Mouse (Mus musculus): ENCODE measurements around the gene Kif3c. TPM values are rescaled to one million over a fixed set of nuclear protein-coding genes. Genes with fewer than 3 reads are reported as not detected.

Kif3c gene
- polyA plus RNA-seq, 1 experiment = 1.0 TPM

- H3K4me3 ChIP-seq (ENCODE audit: control insufficient read depth, low read depth, low read length) = no peak overlapping the region
- no peak for TF ChIP-seq CTCF (IDR thresholded peaks at IDR 0.05; ENCODE audit: control insufficient read depth, insufficient read depth, insufficient replicate concordance, low read depth, low read length)
- TF ChIP-seq POLR2A (IDR thresholded peaks at IDR 0.05; ENCODE audit: control insufficient read depth, low read depth, low read length) = no peak
- H3K27me3 ChIP-seq (ENCODE audit: control insufficient read depth, insufficient read depth, low read length) = no peaks in the 10 kb centered on the region
- H3K27ac ChIP-seq (ENCODE audit: control insufficient read depth, insufficient read depth, low read depth, low read length) = no peak overlapping the region
- 0 out of 2 replicates have a peak, but pooled peaks cover under 1% of the 10 kb centered on the region for H3K4me1 ChIP-seq (ENCODE audit: control insufficient read depth, insufficient read depth, low read length)
- no peaks in the 10 kb centered on the region for H3K36me3 ChIP-seq (ENCODE audit: control insufficient read depth, insufficient read depth, low read length)
Measured at GRCm38 (mm10) chr12:3338931-3339330, 26.0 kb upstream of the Kif3c start.

DNA sequence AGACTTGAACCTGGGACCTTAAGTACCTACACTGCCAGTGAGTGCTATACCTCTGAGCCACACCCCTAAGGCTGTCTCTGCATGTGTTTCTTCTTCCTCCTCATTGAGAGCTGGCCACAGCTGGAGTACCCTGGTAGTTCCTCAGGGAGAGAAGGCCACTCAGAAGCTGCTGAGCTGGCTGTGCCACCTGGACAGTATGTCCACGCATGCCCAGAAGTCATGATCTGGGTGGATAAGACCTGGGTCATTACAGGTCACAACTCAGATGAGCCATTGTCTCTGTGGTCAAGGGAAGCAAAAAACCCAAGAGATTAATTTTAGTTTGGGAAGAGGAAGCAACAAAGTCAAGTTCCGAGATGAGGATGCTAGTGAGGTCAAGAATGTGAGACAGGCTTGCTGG is 20.8 kb upstream of the Kif3c start:
- TF ChIP-seq CTCF (IDR thresholded peaks at IDR 0.05; ENCODE audit: control insufficient read depth, insufficient read depth, insufficient replicate concordance, low read depth, low read length) (no peak), POLR2A (IDR thresholded peaks at IDR 0.05; ENCODE audit: control insufficient read depth, low read depth, low read length) (no peak)
- Histone ChIP-seq H3K27ac (ENCODE audit: control insufficient read depth, insufficient read depth, low read depth, low read length) (no peak overlapping the region), H3K27me3 (ENCODE audit: control insufficient read depth, insufficient read depth, low read length) (no peaks in the 10 kb centered on the region), H3K4me3 (ENCODE audit: control insufficient read depth, low read depth, low read length) (peak overlapping the region; percentile 75), H3K4me1 (ENCODE audit: control insufficient read depth, insufficient read depth, low read length) (peaks cover 7% of the 10 kb centered on the region), H3K36me3 (ENCODE audit: control insufficient read depth, insufficient read depth, low read length) (no peaks in the 10 kb centered on the region)

DNA sequence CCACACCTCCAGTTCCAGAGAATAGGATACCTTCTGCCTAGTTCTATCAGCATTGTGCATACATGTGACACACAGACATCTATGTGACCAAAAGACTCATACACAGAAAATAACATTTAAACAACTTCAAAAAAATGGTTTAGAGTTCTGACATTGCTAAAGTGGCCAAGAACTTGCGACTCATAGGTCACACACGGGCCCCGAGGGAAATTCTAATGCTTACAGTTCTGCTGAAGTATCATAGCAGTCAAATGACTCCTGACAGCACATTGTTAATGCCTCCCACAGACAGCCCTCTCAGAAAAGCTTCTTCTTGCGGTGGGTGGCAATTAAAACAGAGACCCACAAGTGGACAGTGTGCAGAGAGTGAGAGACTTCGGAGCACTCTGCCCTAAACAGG is 19.9 kb upstream of the Kif3c start:
- Histone ChIP-seq H3K4me1 (ENCODE audit: control insufficient read depth, insufficient read depth, low read length) (peaks cover 7% of the 10 kb centered on the region), H3K4me3 (ENCODE audit: control insufficient read depth, low read depth, low read length) (no peak overlapping the region), H3K36me3 (ENCODE audit: control insufficient read depth, insufficient read depth, low read length) (no peaks in the 10 kb centered on the region), H3K27me3 (ENCODE audit: control insufficient read depth, insufficient read depth, low read length) (no peaks in the 10 kb centered on the region), H3K27ac (ENCODE audit: control insufficient read depth, insufficient read depth, low read depth, low read length) (no peak overlapping the region)
- TF ChIP-seq CTCF (IDR thresholded peaks at IDR 0.05; ENCODE audit: control insufficient read depth, insufficient read depth, insufficient replicate concordance, low read depth, low read length) (no peak), POLR2A (IDR thresholded peaks at IDR 0.05; ENCODE audit: control insufficient read depth, low read depth, low read length) (no peak)

- TF ChIP-seq POLR2A (IDR thresholded peaks at IDR 0.05; ENCODE audit: control insufficient read depth, low read depth, low read length) (no peak), CTCF (IDR thresholded peaks at IDR 0.05; ENCODE audit: control insufficient read depth, insufficient read depth, insufficient replicate concordance, low read depth, low read length) (no peak)
- no peak overlapping the region for H3K27ac ChIP-seq (ENCODE audit: control insufficient read depth, insufficient read depth, low read depth, low read length)
- no peaks in the 10 kb centered on the region for H3K36me3 ChIP-seq (ENCODE audit: control insufficient read depth, insufficient read depth, low read length)
- peaks cover 7% of the 10 kb centered on the region for H3K4me1 ChIP-seq (ENCODE audit: control insufficient read depth, insufficient read depth, low read length)
- no peak overlapping the region for H3K4me3 ChIP-seq (ENCODE audit: control insufficient read depth, low read depth, low read length)
- no peaks in the 10 kb centered on the region for H3K27me3 ChIP-seq (ENCODE audit: control insufficient read depth, insufficient read depth, low read length)
Measured at GRCm38 (mm10) chr12:3347682-3348081, 17.2 kb upstream of the Kif3c start.

GRCm38 (mm10) chr12:3349387-3349786 is 15.5 kb upstream of the Kif3c start:
- peaks cover 3% of the 10 kb centered on the region for H3K4me1 ChIP-seq (ENCODE audit: control insufficient read depth, insufficient read depth, low read length)
- no peaks in the 10 kb centered on the region for H3K36me3 ChIP-seq (ENCODE audit: control insufficient read depth, insufficient read depth, low read length)
- TF ChIP-seq POLR2A (IDR thresholded peaks at IDR 0.05; ENCODE audit: control insufficient read depth, low read depth, low read length) = no peak
- TF ChIP-seq CTCF (IDR thresholded peaks at IDR 0.05; ENCODE audit: control insufficient read depth, insufficient read depth, insufficient replicate concordance, low read depth, low read length) = no peak
- no peak overlapping the region for H3K4me3 ChIP-seq (ENCODE audit: control insufficient read depth, low read depth, low read length)
- no peak overlapping the region for H3K27ac ChIP-seq (ENCODE audit: control insufficient read depth, insufficient read depth, low read depth, low read length)
- H3K27me3 ChIP-seq (ENCODE audit: control insufficient read depth, insufficient read depth, low read length) = no peaks in the 10 kb centered on the region

DNA sequence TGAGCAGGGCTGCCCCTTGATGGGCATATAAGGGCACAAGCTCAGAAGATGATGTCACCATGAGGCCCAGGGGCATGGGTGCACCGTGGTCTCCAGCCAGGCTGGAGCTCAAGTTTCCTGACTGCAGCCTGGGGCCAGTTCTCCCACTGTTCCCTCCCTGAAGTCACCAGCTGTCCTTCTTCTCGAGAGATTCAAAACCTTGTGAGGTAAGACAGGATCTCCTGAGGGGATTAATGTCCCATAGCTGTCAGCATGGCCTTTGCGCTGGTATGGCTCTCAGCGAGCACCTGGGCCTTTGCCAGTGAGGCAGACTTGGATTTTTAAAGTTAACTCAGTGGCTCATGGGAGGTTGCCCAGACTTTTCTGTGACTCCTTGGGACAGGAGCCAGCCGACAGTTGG is 14.8 kb upstream of the Kif3c start:
- H3K27me3 ChIP-seq (ENCODE audit: control insufficient read depth, insufficient read depth, low read length) = no peaks in the 10 kb centered on the region
- no peaks in the 10 kb centered on the region for H3K36me3 ChIP-seq (ENCODE audit: control insufficient read depth, insufficient read depth, low read length)
- no peaks in the 10 kb centered on the region for H3K4me1 ChIP-seq (ENCODE audit: control insufficient read depth, insufficient read depth, low read length)
- no peak overlapping the region for H3K27ac ChIP-seq (ENCODE audit: control insufficient read depth, insufficient read depth, low read depth, low read length)
- TF ChIP-seq CTCF (IDR thresholded peaks at IDR 0.05; ENCODE audit: control insufficient read depth, insufficient read depth, insufficient replicate concordance, low read depth, low read length) (no peak), POLR2A (IDR thresholded peaks at IDR 0.05; ENCODE audit: control insufficient read depth, low read depth, low read length) (no peak)
- H3K4me3 ChIP-seq (ENCODE audit: control insufficient read depth, low read depth, low read length) = no peak overlapping the region

DNA sequence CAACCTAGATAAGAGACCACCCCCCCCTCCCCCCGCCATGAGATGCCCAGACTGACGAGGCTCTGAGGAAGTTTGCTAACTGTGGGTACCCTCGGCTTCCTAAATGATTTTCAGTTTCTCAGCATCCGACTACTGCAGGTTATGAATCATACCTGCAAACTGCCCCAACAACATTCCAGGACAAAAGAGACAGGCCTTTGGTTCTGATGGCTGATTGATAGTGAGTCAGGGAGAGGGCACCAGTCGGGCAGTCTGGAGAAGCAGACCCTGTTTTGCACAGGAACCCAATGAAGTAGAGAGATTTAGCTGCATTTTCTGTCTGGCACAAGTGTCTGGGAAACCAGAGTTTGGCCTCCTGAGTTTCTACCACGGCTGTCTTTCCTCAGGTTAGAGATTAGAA is 12.7 kb upstream of the Kif3c start:
- no peaks in the 10 kb centered on the region for H3K36me3 ChIP-seq (ENCODE audit: control insufficient read depth, insufficient read depth, low read length)
- no peak overlapping the region for H3K4me3 ChIP-seq (ENCODE audit: control insufficient read depth, low read depth, low read length)
- TF ChIP-seq CTCF (IDR thresholded peaks at IDR 0.05; ENCODE audit: control insufficient read depth, insufficient read depth, insufficient replicate concordance, low read depth, low read length) (no peak), POLR2A (IDR thresholded peaks at IDR 0.05; ENCODE audit: control insufficient read depth, low read depth, low read length) (no peak)
- H3K4me1 ChIP-seq (ENCODE audit: control insufficient read depth, insufficient read depth, low read length) = no peaks in the 10 kb centered on the region
- no peak overlapping the region for H3K27ac ChIP-seq (ENCODE audit: control insufficient read depth, insufficient read depth, low read depth, low read length)
- no peaks in the 10 kb centered on the region for H3K27me3 ChIP-seq (ENCODE audit: control insufficient read depth, insufficient read depth, low read length)

DNA sequence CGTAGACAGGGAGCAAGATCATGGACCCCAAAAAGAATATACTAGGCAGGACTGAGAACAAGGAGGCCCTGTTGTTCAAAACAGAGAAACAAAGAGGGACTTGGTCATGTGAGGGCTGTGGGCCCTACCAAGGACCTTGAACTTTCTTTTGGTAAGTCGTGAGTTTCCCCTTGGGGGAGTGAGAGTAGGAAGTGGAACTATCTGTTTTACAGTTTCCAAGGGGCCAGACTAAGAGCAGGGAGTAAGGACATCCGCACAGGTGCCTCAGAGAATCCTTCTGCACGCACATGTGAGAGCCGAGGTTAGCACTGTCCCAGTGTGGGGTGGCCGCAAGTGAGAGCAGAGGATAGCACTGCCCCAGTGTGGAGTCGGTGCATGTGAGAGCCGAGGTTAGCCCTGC is 9.9 kb upstream of the Kif3c start:
- H3K36me3 ChIP-seq (ENCODE audit: control insufficient read depth, insufficient read depth, low read length) = no peaks in the 10 kb centered on the region
- H3K4me1 ChIP-seq (ENCODE audit: control insufficient read depth, insufficient read depth, low read length) = no peaks in the 10 kb centered on the region
- H3K27ac ChIP-seq (ENCODE audit: control insufficient read depth, insufficient read depth, low read depth, low read length) = no peak overlapping the region
- no peaks in the 10 kb centered on the region for H3K27me3 ChIP-seq (ENCODE audit: control insufficient read depth, insufficient read depth, low read length)
- H3K4me3 ChIP-seq (ENCODE audit: control insufficient read depth, low read depth, low read length) = no peak overlapping the region
- no peak for TF ChIP-seq POLR2A (IDR thresholded peaks at IDR 0.05; ENCODE audit: control insufficient read depth, low read depth, low read length)
- no peak for TF ChIP-seq CTCF (IDR thresholded peaks at IDR 0.05; ENCODE audit: control insufficient read depth, insufficient read depth, insufficient replicate concordance, low read depth, low read length)

All from testis, adult 2 months (tissue).